Mouse (Mus musculus) midbrain, embryonic 11.5 days (tissue): ENCODE results near the gene Msi2. TPM values are rescaled to one million over a fixed set of nuclear protein-coding genes. Genes with fewer than 3 reads are reported as not detected.

Experiments
- ATAC-seq: fragments of 200-750 bp; cut with Nextera tagmentation; 2 replicates; pipeline ENCODE4 v1.8.0; 2017; ENCODE audit warnings: moderate TSS enrichment, moderate library complexity; ENCODE audit not compliant: low FRiP score
- DNase-seq: peaks from one replicate; pipeline ENCODE4 v3.0.0; 2015; ENCODE audit warnings: low spot score; ENCODE audit errors: missing footprints
- H3K27ac ChIP-seq: fragments of 300-500 bp; sonication (generic); 2 replicates; pipeline ENCODE4 v1.5.1; 2014; ENCODE audit warnings: low read depth, low read length
- H3K27me3 ChIP-seq: fragments of 300-500 bp; sonication (generic); 2 replicates; pipeline ENCODE4 v1.6.1; 2014; ENCODE audit warnings: mild to moderate bottlenecking, low read length, moderate library complexity, mixed read lengths; ENCODE audit not compliant: control insufficient read depth, insufficient read depth
- H3K36me3 ChIP-seq: fragments of 300-500 bp; sonication (generic); 2 replicates; pipeline ENCODE4 v1.6.1; 2014; ENCODE audit warnings: mild to moderate bottlenecking, low read length, moderate library complexity, mixed read lengths; ENCODE audit not compliant: control insufficient read depth, insufficient read depth
- H3K4me1 ChIP-seq: fragments of 300-500 bp; sonication (generic); 2 replicates; pipeline ENCODE4 v1.6.1; 2014; ENCODE audit warnings: low read length; ENCODE audit not compliant: control insufficient read depth, insufficient read depth
- H3K4me2 ChIP-seq: fragments of 300-500 bp; sonication (generic); 2 replicates; pipeline ENCODE4 v1.6.1; 2014; ENCODE audit warnings: mild to moderate bottlenecking, moderate library complexity
- H3K4me3 ChIP-seq: fragments of 300-500 bp; sonication (generic); 2 replicates; pipeline ENCODE4 v1.5.1; 2014; ENCODE audit warnings: low read depth, low read length
- H3K9ac ChIP-seq: fragments of 300-500 bp; sonication (generic); 2 replicates; pipeline ENCODE4 v1.6.1; 2014; ENCODE audit warnings: low read length
- H3K9me3 ChIP-seq: fragments of 300-500 bp; sonication (generic); 2 replicates; pipeline ENCODE4 v1.6.1; 2016; ENCODE audit warnings: low read length; ENCODE audit not compliant: control insufficient read depth
- WGBS: fragments of 180-500 bp; shearing (Covaris S2); extraction: QIAGEN DNeasy Blood & Tissue Kit; methylation state at CpG from one replicate; pipeline ENCODE4 v1.1.7; 2014; 5-methylcytosine and 5-hydroxymethylcytosine counted together
- polyA plus RNA-seq: library from polyadenylated mRNA; unstranded; fragments of >200 nt; fragmentation: Nextera tagmentation; extraction: Ambion mirVana; gene quantifications from 2 replicates; pipeline ENCODE4 v1.2.1, GENCODE M21; 2014

Msi2 gene
- polyA plus RNA-seq, 1 experiment from 2014 or later, result 27.0 TPM

GRCm38 (mm10) chr11:88431363-88432269 lies 286.7 kb downstream of the Msi2 start:
- Histone ChIP-seq H3K4me3 (no peak overlapping the region), H3K9me3 (no peaks in the 10 kb centered on the region), H3K27ac (peak overlapping the region; percentile 10; the same call in 1 of the 2 replicates), H3K9ac (no peak overlapping the region), H3K36me3 (no peaks in the 10 kb centered on the region), H3K27me3 (no peaks in the 10 kb centered on the region), H3K4me2 (no peak overlapping the region), H3K4me1 (peaks cover 16% of the 10 kb centered on the region)
- 79% methylated on average over 22 of the region's 22 CpGs for WGBS
- ATAC-seq (no peak; the same call in 1 of the 2 replicates), DNase-seq (no peak)

DNA sequence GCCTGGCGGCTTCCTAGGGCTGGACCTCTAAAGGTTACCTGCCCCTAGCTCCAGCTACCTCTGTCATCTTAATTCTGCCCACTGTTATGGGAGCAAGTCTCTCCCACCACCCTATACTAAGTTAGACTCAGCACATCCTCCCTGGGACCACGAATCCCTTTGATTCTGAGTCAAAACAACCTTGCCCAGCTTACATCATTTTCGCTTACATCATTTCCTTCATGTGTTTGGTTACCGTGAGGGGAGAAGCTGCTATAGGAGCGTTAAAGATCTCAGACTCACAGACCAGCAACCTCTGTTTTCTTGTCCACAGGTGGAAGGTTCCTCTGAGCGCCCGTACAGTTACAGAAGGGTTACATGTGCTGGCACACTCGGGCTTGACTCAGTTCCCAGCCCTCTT lies 288.0 kb downstream of the Msi2 start:
- peaks cover 17% of the 10 kb centered on the region for H3K4me1 ChIP-seq

DNA sequence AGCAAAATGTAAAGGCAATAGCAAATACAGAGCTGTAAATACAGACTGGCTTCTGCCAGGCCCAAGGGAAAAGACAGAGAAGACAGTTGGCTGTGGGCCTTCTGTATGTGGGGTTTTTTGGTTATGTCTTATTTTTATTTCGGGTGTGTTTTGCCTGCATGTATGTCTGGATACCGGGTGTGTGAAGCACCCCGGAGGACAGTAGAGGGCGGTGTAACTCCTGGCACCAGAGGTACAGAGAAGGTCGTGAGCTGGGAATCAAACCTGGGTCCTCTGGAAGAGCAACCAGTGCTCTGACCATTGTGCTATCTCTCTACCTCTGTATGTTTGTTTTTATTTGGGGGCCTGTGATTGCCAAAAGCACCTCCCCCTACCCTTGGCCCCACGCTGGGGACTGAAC lies 288.6 kb downstream of the Msi2 start:
- no peak overlapping the region for H3K27ac ChIP-seq
- H3K36me3 ChIP-seq, result no peaks in the 10 kb centered on the region
- H3K4me1 ChIP-seq, result peaks cover 20% of the 10 kb centered on the region
- DNase-seq, result no peak
- H3K9ac ChIP-seq, result no peak overlapping the region
- no peaks in the 10 kb centered on the region for H3K27me3 ChIP-seq
- no peaks in the 10 kb centered on the region for H3K9me3 ChIP-seq
- no peak for ATAC-seq
- WGBS, result 92% methylated on average over 6 of the region's 6 CpGs
- H3K4me2 ChIP-seq, result no peak overlapping the region
- H3K4me3 ChIP-seq, result no peak overlapping the region

More for the DNA sequence above, 288.0 kb downstream of the Msi2 start:
- Histone ChIP-seq H3K27ac (no peak overlapping the region), H3K4me3 (no peak overlapping the region), H3K27me3 (no peaks in the 10 kb centered on the region), H3K9me3 (no peaks in the 10 kb centered on the region), H3K36me3 (no peaks in the 10 kb centered on the region), H3K9ac (no peak overlapping the region), H3K4me2 (no peak overlapping the region)
- WGBS, result 92% methylated on average over 8 of the region's 8 CpGs
- no peak for DNase-seq
- no peak for ATAC-seq

DNA sequence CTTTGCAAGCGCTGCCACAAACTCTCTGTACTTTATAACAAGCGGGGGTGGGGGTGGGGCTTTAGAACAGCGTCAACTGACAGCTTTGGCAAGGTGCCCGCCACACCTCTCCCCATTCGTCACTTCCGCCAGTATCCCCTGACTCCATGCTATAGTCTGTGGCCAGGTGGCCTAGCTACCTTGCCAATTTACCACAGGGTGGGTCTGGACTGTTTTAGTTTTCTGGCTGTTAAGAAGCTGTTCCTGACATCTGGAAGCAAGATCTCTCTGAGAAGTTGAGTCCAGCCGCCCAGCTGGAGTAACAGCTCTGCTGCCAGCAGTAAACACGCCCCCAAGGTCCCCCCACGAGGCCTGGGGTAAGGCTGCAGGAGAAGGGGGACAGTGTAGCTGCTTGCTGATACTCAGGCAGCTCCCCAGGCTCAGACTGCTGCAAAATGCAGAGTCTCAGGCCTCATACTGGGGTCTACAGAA lies 292.6 kb downstream of the Msi2 start:
- no peak overlapping the region for H3K9ac ChIP-seq
- H3K4me2 ChIP-seq, result no peak overlapping the region
- H3K36me3 ChIP-seq, result 0 out of 2 replicates have a peak, but pooled peaks cover 2% of the 10 kb centered on the region
- ATAC-seq, result no peak
- no peaks in the 10 kb centered on the region for H3K27me3 ChIP-seq
- 64% methylated on average over 9 of the region's 9 CpGs for WGBS
- no peak overlapping the region for H3K27ac ChIP-seq
- no peaks in the 10 kb centered on the region for H3K9me3 ChIP-seq
- no peak overlapping the region for H3K4me3 ChIP-seq
- no peak for DNase-seq
- H3K4me1 ChIP-seq, result peaks cover 31% of the 10 kb centered on the region

- Histone ChIP-seq H3K4me1 (peaks cover 32% of the 10 kb centered on the region), H3K27ac (peak overlapping the region; percentile 4; the same call in 1 of the 2 replicates), H3K27me3 (no peaks in the 10 kb centered on the region), H3K9me3 (no peaks in the 10 kb centered on the region), H3K36me3 (0 out of 2 replicates have a peak, but pooled peaks cover 3% of the 10 kb centered on the region), H3K4me2 (no peak overlapping the region), H3K4me3 (no peak overlapping the region), H3K9ac (no peak overlapping the region)
- ATAC-seq (no peak; the same call in 1 of the 2 replicates), DNase-seq (no peak)
- WGBS, result 68% methylated on average over 20 of the region's 20 CpGs
Observed at GRCm38 (mm10) chr11:88424034-88424767, 294.1 kb downstream of the Msi2 start.

- Histone ChIP-seq H3K4me1 (peaks cover 33% of the 10 kb centered on the region), H3K4me3 (no peak overlapping the region), H3K36me3 (peaks cover 6% of the 10 kb centered on the region; the same call in 1 of the 2 replicates), H3K4me2 (no peak overlapping the region), H3K27me3 (no peaks in the 10 kb centered on the region), H3K9ac (no peak overlapping the region), H3K9me3 (no peaks in the 10 kb centered on the region), H3K27ac (peak overlapping the region; percentile 40)
- no peak for ATAC-seq
- DNase-seq, result peak; percentile 83
- WGBS, result 75% methylated on average over 9 of the region's 9 CpGs
Observed at GRCm38 (mm10) chr11:88421057-88421578, 297.2 kb downstream of the Msi2 start.

GRCm38 (mm10) chr11:88419657-88420366 lies 298.5 kb downstream of the Msi2 start:
- Histone ChIP-seq H3K27me3 (no peaks in the 10 kb centered on the region), H3K9ac (no peak overlapping the region), H3K4me3 (no peak overlapping the region), H3K27ac (0 out of 2 replicates have a peak overlapping the region, but pooled peaks have one; percentile 11), H3K4me2 (no peak overlapping the region), H3K9me3 (no peaks in the 10 kb centered on the region), H3K36me3 (peaks cover 6% of the 10 kb centered on the region; the same call in 1 of the 2 replicates), H3K4me1 (peaks cover 34% of the 10 kb centered on the region)
- no peak for ATAC-seq
- DNase-seq, result peak; percentile 80
- WGBS, result 91% methylated on average over 9 of the region's 9 CpGs

DNA sequence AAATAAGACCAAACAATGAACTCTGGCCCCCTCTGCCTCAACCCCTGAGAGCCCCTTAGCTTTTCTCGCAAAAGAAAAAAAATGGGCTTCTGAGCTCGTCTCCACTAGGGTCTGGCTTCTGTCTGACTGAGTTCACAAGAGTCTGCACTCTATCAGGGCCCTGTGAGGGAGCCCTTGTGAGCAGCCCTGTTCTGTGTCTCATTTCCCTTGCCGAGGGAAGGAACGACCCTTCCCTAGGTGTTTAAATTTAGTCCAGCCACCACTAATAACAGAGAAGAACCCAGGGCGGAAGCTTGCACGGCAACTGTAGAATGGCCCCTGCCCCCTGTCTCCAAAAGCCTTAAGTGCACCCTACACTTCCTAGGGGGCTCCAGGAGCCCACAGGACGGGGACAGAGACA lies 299.2 kb downstream of the Msi2 start:
- ATAC-seq (no peak), DNase-seq (peak; percentile 81)
- Histone ChIP-seq H3K4me3 (no peak overlapping the region), H3K4me2 (no peak overlapping the region), H3K9me3 (no peaks in the 10 kb centered on the region), H3K27ac (0 out of 2 replicates have a peak overlapping the region, but pooled peaks have one; percentile 11), H3K9ac (no peak overlapping the region), H3K4me1 (peaks cover 35% of the 10 kb centered on the region), H3K27me3 (no peaks in the 10 kb centered on the region), H3K36me3 (peaks cover 6% of the 10 kb centered on the region; the same call in 1 of the 2 replicates)
- WGBS, result 66% methylated on average over 7 of the region's 7 CpGs
